Mouse (Mus musculus): Measurements from ENCODE around the gene Atxn1.

DNA sequence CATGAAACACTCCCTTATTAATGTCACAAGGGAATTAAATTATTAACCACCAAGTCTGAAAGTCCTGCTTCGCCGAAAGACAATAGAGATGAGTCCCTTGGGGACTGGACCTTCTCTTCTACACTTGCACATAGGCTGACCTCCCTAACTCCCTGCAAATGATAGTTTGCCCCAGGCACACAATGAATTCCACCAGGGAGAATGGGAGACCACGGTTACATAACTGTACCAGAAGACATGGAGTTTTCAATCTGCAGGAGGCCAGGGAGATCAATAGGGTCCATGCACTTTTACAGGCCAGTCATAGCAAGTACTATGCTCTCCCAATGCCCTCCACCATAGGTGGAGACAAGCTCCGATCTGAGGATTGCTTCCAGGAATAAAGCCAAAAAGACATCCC, 113.7 kb downstream of the Atxn1 start:
- TF ChIP-seq CTCF (IDR thresholded peaks at IDR 0.05; ENCODE audit: insufficient read depth, low read depth, low read length): no peak
- TF ChIP-seq POLR2A (IDR thresholded peaks at IDR 0.05; ENCODE audit: insufficient read depth, low read depth, low read length): no peak

Measured in olfactory bulb, adult 2 months (tissue).